Mouse (Mus musculus): ENCODE measurements around the gene Rcn2.

DNA sequence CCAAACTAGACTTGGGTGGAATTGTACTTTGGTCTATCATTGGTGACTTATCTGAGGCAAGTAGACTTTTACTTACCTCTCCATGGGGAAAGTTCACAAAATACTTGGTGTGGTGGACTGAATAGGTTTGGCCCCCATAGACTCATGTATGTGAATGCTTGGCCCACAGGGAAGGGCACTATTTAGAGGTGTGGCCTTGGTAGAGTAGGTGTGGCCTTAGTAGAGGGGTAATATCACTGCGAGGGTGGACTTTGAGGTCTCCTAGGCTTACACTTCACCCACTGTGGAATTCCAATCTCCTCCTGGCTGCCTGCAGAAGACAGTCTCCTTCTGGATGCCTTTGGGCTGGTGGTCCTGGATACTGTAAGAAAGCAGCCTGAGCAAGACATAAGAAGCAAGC lies 27.0 kb downstream of the Rcn2 start:
- TF ChIP-seq POLR2A (IDR thresholded peaks at IDR 0.05; ENCODE audit: control insufficient read depth, extremely low read depth, insufficient read depth, low read length, poor library complexity), result no peak
- TF ChIP-seq CTCF (IDR thresholded peaks at IDR 0.05; ENCODE audit: borderline replicate concordance, control insufficient read depth, extremely low read depth, insufficient read depth, low read length, poor library complexity), result no peak

Measured in thymus, adult 2 months (tissue).